Mouse (Mus musculus): ENCODE data around the gene Klk5.

DNA sequence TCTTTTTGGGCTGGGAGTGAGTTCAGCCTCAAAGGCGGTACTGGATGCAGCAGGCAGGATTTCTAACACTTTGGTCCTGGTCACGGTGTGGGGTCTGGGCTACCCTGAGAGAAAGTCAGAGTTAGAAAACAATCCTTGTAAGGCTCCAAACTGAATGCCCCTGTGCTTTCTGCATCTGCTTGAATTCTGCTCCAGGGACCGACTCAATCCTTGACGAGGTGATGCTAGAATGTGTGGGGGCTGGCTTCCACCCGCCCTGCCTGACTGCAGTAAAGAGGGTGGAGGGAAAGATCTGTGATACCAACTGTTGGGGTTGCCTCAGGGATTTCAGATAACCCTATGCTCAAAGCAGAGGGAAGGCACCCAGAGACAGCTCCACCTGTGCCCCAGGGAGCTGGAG is 30.8 kb upstream of the Klk5 start, which contains the start of gene Klk7:
- TF ChIP-seq POLR2A (IDR thresholded peaks at IDR 0.05; ENCODE audit: insufficient read length, low read depth) (no peak), TCF12 (IDR thresholded peaks at IDR 0.05; ENCODE audit: insufficient read depth, poor library complexity, severe bottlenecking) (no peak), MAX (IDR thresholded peaks at IDR 0.05; ENCODE audit: low read depth) (no peak), USF1 (IDR thresholded peaks at IDR 0.05; ENCODE audit: low read depth) (no peak), E2F4 (IDR thresholded peaks at IDR 0.05; ENCODE audit: insufficient read depth) (no peak), REST (IDR thresholded peaks at IDR 0.05; ENCODE audit: insufficient read depth, insufficient read length) (no peak), MYOD1 (IDR thresholded peaks at IDR 0.05; ENCODE audit: control insufficient read depth in 1 of 3, insufficient read length in 2 of 3, low read depth in 2 of 3) (no peak), POLR2AphosphoS2 (IDR thresholded peaks at IDR 0.05; ENCODE audit: insufficient read length, low read depth) (no peak), MYOG (IDR thresholded peaks at IDR 0.05; ENCODE audit: control insufficient read depth in 1 of 3, insufficient read depth in 1 of 3, insufficient read length in 2 of 3, low read depth in 2 of 3) (no peak), CEBPB (IDR thresholded peaks at IDR 0.05; ENCODE audit: insufficient read depth, poor library complexity, severe bottlenecking) (no peak), TCF3 (IDR thresholded peaks at IDR 0.05; ENCODE audit: insufficient read length, low read depth) (no peak)

All from myocyte (in vitro differentiated cells).